Mouse (Mus musculus) gastrocnemius, adult 18-20 months (tissue): ENCODE measurements around the gene Entpd7. TPM values are rescaled to one million over a fixed set of nuclear protein-coding genes. Genes with fewer than 3 reads are reported as not detected.

ENCODE experiments used
- DNase-seq: peaks from one replicate; pipeline ENCODE4 v3.0.0; 2021; ENCODE audit warnings: low spot score
- long read RNA-seq, 2 experiments: library from polyadenylated mRNA; stranded (forward); transcript quantifications; one replicate each; pipeline ENCODE4 v2.0.0; 2021
- total RNA-seq, 2 experiments: library from RNA; stranded (reverse); gene quantifications; 2 replicates each; pipeline ENCODE4 v1.2.3; 2021

Gene Entpd7
- 1 to 10 TPM in 1 of 2 experiments, under 1 TPM in 1; 0.74 to 1.6 TPM for total RNA-seq
- long read RNA-seq, experiment 1, result 0 reads
- long read RNA-seq, experiment 2, full-length matches to known transcripts, result 1 of 1 reads
- long read RNA-seq, experiment 2, partial matches to known transcripts, result 0 of 1 reads
- long read RNA-seq, experiment 2, other reads (novel, unspliced or antisense), result 0 of 1 reads

DNA sequence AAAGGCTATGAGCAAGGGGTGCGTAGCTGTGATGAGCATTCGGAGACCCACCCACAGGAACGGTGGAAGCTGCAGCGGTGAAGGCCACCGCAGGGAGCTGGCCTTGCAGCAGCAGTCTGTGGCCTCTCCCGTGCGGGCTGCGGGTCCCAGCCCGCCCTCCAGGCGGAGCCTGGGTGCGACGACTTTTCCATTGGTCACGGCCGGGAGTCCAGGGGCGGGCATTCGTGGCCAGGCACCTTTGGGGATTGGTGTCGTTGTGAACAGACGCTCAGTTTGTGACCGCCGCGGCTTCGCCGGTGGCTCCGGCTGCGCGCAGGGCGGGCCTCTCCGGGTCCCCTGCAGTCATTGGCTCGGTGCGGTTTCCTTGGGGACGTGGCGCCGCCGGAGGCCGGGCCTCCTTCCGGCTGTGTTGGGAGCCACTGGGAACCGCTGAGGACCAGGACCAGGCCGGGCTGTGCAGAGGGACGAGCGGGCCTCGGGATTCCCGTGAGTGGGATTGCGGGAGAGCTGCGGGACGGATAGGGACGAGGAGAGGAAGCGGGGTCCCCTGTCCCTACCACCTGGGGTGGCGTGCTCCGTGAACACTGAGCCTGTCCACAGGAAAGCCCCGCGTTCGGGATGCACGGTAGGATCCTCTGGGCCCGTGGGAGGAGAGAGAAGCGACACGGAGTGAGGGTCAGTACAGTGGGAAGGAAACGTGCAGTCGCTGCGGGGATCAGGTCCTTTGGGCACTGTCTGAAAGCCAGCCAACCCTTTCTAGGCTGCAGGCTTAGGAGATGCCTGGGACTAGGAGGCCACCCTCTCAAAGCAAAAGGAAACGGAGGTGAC is at the start of gene Entpd7:
TSS of gene Entpd7 (plus strand) at position 254 of the 828 bp plus-strand sequence.
- DNase-seq, result peak; percentile 97

DNA sequence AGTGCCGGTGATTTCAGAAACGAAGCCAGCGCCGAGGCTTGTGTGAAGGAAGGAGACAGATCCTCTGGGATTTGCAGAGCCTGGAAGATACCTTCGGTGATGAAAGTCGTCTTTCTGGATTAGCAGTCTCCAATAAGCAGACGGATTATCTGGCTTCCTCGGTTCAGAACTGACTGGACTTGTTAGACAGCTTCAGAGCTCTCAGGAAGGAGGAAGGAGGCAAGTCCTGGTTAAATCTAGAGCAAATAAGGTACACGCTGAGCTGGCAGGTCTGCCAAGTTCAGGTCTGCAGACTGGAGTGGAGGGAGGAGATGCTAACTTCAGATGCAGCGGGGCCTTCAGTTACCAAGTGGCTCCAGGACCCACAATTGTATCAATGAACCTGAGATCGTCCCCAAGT is 47.6 kb upstream of the Entpd7 start:
- no peak for DNase-seq

DNA sequence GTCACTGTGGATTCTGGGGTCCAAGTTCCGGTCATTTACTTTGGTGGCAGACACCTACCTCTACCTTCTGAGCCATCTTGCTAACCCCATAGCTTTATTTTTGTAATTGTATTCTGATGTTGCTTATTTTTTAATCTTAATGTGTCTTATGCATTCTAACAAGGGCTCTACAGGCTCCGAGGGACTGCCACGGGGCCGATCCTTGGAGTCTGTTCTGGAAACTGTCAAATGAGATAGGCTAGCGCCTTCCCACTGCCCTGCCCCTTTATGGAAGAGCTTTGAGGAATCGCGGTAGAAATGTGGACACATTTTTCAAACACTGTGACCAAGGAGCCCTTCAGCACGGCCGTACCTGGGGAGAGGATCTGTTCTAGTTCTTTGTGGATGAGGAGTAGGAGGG is 46.6 kb upstream of the Entpd7 start:
- no peak for DNase-seq

DNA sequence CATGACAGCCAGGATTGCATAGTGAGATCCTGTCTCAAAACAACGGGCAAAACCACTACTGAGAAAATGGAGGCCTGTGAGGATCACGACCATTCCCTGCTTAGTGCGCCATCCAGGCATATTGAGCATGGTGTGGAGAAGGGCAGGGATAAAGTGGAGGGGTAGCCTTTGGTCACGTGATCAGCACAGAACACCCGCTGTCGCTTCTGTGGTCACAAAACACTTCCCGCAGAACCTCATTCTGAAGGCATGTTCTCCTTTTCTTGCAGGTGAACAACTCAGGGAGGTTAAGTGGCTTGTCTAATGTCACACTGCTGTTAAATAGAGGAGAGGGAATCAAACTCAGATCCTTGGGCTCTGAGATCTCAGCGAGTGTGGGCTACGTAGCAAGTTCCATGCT is 44.0 kb upstream of the Entpd7 start:
- DNase-seq, result no peak

DNA sequence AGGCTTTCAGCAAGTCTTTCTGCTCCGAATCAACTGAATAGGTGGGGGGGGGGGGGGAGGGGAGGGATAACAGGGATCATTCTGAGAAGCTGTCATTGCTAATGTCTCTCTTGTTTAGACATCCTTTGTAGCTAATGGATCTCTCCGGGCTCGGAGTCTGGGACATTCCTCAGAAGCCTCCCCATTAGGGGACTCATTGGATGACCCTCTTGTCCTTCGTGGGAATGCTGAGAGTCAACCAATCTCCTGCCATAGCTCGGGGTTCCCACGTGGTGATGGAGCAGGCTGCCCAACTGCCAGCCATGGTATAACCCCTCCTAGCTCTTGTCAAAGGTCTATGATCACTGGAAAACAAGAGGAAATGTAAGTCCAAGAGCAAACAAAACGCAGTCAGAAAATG is 42.6 kb upstream of the Entpd7 start:
- no peak for DNase-seq

DNA sequence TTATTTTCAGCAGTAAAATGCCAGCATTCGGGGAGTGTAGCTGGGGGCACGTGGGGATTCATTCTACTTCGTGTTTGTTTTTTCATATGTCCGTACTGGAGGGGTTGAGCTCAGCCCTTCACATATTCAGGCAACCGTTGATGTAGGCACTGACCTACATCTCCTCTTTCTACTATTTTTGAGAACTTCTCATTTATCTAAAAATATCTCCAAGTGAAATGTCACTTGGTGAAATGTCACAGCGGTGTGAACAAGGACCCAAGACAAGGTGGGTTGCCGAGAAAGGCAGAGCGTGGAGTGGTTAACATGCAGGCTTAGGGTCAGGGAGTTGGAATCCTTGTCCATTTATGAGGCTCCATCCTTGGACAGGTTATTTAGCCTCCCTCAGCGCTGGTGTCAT is 42.2 kb upstream of the Entpd7 start:
- no peak for DNase-seq

DNA sequence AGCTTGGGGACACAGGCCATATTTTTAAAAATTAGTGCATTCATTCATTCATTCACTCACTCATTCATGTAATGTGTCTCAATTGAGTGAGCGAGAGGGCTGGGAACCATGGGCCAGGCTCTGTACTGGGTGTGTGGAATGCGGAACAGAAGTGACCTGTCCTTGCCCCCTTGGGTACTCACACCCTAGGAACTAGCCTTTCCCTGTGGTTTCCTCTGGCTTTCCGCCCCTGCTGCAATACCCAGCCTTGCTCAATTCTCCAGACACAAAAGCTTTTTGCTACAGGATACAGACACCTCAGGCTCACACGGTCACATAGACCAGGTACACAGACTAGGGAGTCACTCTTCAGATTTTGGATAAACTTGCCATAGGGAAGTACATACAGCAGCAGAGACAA is 41.1 kb upstream of the Entpd7 start:
- no peak for DNase-seq

DNA sequence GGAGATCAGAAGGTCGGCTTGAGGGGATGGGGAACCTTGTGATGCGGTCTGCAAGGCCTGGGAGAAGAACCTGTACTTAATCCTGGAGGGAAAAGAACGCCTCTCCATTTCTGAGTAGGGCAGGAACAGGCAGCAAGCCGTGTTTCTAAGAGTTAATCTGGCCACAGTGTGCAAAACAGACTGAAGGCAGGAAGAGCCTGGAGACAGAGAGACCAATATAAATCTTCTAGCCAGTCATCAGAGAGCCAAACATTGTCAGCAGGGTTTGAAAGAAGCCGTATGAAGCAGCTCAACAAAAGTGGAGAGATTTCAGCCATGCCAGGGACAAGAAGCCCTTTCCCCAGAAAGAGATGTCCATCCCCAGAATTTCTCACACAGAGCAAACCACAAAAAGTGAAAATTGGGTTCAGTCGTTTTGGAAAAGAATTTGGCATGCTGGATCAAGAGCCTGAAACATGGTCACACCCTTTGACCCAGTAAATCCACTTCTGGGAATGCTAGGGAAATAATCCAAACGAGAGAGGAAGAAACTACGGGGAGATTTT is 38.2 kb upstream of the Entpd7 start:
- DNase-seq, result no peak

DNA sequence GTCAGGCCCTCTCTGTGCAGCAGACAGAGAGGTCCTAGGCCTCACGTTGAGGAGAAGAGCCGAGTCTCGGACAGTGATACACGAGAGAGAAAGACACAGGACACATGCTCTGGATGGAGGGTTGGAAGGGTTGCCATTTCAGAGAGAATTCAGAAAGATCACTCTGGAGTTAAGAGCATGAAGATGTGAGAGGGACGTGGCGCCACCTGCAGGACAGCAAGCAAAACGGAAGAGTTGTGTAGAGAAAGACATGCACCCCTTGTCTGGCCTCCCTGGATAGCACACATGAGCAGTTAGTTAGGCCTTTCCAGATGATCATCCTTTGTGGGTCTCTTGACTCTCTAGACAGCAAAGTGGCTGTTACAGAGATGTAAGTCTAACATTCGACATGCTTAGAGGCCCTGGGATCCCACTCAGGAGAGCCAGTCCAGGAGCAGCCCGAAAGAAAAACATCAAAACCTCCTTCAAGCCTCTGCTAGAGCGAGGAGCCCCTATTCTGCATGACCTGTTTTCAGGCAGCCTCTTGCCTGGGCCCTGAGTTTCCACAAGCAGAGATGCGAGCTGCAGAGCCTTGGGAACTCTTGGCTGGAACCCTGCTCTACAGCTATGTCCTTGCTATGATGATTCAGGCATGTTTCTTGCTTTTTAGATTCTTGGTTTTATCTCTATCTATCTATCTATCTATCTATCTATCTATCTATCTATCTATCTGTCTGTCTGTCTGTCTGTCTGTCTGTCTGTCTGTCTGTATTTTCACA is 33.6 kb upstream of the Entpd7 start:
- peak; percentile 69 for DNase-seq

DNA sequence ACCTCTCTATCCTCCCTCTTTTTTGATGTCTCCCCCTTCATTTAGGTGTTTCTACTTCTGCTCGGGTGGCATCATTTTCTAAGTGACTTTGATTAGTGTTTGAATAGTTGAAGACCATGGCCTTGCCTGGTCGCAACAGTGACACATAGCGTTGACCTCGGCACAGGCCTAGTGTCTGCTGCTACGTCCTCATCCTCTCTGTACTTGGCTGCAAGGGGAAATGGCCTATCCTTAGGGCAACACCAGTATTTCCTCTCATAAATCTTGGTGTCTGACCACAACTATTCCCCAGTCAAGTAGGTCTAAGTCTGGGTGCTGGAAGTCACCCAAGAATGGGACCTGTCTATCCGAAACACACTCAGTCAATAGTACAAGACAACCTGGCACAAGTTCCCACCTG is 29.8 kb upstream of the Entpd7 start:
- DNase-seq, result no peak

DNA sequence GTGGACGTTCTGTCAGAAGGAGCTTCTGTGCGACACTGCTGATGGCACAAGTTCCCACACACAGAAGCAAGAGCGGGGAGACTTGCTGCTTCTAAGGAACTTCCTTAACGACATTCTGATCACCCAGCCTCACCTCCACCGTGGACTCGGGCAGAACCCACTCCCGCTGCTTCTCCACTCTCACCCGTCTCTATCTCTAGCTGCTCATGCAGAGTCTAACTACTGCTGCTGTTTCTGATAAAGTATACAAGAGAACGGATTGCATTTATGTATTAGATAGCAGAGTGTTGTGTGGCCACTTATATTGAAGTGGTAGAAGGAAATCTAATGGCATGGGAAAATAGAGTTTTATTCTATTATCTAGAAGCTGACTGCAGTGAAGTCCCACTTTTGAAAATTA is 28.7 kb upstream of the Entpd7 start:
- no peak for DNase-seq

DNA sequence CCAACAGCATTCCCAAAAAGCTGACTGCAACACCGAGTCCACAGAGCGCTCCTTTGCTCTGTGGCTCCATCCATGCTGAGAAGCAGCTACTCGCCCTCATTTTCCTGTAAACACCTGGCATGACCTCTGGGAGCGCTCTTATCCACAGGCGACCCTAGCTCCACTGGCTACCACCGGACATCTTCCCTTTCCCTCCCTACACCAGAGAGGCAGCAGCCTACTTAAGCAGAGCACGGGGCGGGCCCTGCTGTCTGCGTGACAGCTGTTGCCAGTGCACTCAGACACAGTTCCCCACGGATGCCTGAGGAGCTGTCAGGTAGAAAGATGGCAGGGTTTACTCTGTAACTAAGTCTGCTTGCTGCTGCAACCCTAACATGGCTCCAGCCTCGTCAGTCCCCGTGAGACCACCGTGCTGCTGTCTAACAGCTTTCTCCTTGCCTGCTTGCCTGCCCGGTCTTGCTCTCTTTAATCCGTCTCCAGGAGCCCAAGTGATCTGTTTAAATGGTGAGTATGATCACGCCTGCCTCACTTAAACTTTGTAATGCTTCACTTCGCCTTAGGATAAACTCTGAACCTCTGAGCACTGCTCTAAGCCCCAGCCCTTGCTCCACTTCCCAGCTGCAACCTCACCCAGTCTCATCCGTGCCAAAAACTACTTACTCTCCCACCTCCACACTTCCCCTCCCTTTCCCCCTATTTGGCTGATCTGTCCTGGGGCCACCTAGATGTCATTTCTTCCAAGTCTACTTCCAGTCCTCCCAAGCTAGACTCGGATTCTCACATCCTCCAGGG is 27.1 kb upstream of the Entpd7 start:
- no peak for DNase-seq

DNA sequence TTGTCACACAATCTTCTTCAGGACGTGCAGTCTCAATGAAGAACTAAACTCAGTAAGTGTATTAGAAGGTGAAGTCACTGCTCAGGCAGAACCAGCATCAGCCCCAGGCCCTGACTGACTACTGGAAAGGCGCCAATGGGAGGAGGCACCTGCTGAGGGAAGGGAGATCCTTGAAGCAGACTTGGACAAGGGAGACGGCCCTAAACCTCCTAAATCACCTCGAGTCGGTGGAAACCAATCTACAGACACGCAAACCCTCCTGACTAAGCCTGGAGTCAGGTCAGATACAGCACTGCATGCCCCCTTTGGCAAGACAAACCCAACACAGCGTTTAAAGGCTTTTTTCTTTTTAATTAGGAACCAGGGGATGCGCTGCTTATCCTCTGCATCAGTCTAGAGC is 26.0 kb upstream of the Entpd7 start:
- DNase-seq, result no peak

DNA sequence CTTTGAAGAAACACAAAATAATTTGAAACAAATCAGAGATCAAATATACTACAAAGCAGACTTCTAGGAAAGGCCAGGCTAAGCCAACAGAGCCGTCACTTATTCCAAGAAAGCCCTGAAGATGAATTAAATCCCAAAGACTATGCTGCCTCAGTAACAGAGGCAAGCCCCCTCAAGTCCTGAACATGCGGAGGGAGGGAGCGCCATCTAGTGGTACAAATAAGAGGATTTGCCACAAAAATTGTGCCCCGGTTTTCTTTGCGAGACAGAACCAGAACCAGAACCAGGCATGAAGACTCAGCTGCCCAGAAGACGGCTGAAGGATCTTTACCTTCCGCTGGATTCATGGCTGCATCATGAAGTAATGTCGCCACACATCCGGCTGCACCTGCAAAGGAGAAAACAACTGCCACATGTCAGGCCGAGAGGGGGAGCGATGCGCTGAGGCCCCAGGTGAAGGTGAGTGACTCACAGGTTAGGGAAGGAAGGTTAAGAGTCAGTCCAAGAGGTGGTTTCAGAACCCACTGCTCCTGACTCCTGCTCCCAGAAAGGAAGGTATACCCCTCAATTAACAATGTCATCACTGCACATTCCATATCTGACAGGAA is 23.9 kb upstream of the Entpd7 start:
- peak; percentile 40 for DNase-seq

DNA sequence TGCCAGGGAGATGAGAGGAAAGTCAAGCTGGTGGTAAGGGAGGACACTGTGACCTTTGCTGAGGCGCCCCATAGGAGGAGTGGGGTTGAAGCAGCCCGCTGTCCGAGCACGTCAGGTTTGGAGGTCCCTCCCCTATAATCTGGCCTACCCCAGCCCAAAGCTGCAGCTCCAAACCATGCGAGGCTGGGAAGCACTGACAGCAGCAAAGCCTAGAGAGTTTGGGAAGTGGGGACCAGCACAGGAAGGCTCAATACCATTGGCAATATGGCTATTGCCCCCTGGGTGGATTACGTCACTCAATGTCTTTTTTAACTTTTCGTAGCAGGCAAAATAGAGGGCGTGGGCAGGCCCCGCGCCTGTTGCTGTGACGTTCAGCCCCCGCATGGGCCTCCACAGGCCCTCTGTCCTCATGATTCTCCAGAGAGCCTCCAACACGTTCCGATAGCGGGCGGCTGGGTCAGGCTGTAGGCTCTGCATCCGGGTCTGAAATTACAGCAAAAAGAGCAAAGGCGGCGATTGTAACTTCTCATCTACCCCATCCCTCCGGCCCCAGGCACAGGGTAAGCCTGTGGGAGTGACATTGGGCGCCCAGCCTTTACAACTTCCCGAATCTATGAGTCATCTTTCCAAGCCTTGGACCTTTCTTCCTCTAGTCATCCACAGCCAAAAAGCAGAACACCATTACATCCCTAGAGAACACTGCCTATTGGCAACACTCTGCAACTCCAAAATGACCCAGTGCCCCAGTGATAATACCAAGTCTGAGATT is 22.6 kb upstream of the Entpd7 start:
- DNase-seq, result peak; percentile 61

DNA sequence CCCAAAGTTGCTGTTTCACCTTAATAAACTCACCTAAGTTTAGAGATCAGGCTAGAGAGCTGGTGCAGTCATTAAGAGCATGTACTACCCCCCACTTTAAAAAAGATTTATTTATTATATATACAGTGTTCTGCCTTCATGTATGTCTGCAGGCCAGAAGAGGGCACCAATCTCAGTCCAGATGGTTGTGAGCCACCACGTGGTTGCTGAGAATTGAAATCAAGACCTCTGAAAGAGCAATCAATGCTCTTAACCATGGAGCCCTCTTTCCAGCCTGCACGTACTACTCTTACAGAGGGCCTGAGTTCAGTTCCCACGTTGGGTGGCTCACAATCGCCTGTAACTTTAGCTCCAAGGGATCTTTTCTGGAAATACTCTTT is 22.1 kb upstream of the Entpd7 start:
- DNase-seq, result no peak

DNA sequence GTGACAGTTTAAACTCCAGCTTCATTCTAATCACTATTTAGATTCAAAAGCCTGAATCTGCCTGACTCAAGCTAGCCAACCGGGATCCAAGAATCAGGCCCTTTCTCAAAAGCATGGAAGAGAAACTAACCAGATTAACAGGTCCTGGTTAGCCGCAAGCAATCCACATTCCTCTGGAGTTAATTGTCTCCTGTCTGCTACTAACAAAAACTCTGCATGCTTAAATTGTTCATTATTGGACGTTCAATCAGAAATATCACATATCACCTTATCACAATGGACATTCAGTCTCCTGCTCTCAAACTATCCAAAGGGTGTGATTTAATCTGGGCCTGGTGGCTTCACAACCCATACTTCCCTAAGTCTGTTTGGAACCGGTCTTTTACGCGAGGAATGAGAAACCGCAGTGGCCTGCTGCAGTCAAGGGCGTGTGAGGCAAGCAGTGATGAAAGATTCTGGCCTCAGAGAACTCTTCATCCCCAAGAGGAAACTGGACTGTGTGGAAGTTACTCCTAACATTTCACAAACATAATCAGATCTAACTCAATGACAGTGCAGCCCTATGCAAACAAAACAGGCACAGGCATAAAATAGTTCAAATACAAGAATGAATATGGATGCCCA is 20.2 kb upstream of the Entpd7 start:
- peak; percentile 65 for DNase-seq

DNA sequence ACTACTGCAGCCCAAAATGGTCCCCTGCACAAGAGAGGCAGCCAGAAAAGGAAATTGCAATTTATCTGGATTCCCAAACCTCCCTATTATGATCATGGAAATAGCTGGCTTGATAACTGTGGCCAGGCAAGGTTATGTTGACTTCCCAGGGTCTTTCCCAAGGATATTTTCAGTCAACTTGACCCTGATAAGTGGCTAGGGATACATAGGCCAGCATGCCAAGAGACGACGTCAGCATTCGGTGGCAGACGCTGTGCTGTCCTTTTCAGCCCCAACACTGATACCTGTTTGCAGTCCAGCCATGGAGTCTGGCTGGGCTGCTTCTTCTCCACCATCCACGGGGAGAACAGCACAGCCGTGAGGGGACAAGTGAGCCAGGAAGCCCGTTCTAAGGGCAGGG is 18.4 kb upstream of the Entpd7 start:
- no peak for DNase-seq

DNA sequence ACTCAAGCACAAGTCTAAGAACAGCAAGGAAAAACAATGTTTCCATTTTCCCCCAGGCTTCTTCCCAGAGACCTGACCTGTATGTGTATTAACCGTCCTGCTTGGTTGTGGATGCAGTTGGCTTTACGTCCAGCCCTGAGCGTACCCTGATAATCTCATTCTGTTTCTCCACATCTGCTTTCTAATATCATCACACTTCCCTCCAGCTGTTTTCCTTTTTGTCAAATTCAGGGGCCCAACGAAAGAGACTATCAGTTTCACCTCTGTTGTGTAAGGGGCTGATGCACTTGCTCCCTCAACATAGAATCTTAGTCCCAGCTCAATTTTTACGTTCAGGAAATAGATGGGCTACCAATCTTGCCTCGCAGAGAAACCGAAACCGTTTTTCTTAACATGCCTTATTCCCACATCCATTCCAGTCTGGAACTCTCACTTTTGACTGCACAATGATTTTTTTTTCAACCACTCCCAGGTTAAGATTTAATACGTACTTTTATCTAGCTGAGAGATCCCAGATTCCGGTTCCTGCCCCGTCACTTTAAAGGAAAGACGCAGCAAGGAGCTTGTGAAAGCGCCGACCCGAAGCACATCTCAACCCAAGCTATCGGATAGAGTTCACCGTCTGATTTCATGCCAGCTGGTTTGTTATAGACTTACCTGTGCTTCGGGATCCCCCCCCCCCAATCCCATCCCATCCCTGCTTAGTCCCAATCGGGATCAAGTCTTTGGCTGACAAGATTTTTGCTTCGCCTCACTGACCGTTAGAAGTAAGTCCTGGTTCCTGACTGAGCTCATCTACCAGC is 15.8 kb upstream of the Entpd7 start:
- no peak for DNase-seq
